Mouse (Mus musculus) heart, postnatal 0 days (tissue): ENCODE data around the gene Cnbd2.

ENCODE experiments used
- CTCF ChIP-seq: IDR thresholded peaks from 2 replicates; pipeline ENCODE4 v1.5.1; 2016; ENCODE audit warnings: antibody characterized with exemption, control low read depth, low read depth
- EP300 ChIP-seq: IDR thresholded peaks from 2 replicates; pipeline ENCODE4 v1.6.1; 2016; ENCODE audit warnings: antibody characterized with exemption, low read depth

DNA sequence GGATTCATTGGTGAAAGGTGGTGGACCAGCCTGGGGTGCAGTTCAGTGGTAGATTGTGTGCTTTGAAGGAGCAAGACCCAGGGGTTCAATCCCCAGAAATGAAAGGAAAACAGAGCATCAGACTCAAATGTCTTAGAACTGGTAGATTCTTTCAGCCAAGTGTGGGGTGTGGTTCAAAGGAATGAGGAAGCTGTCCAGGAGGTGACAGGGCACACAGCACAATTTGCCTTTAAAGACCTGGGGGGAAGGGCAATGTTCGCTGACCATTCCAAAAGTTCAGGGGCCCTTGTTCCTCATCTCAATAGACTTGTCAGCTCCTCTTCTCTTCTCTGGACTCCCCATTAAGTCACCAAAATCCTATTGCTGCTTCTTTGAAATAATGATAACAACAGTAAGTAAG, 105.1 kb downstream of the Cnbd2 start:
- TF ChIP-seq CTCF (no peak), EP300 (no peak)
